Mouse (Mus musculus) hematopoietic stem cell, adult 5-6 weeks (primary cell): Measurements from ENCODE around the gene Zbtb20. TPM values are rescaled to one million over a fixed set of nuclear protein-coding genes. Genes with fewer than 3 reads are reported as not detected.

ENCODE experiments used
- ATAC-seq, 2 experiments: fragments of 125-278 bp in 1 of 2; replicated peaks in 1 of 2; 2 replicates each; pipeline ENCODE4 v1.8.0; 2016 to 2017; ENCODE audit warnings: inconsistent platforms in 2 of 2, mild to moderate bottlenecking in 2 of 2, moderate number of reproducible peaks in 2 of 2, low read depth in 1 of 2, moderate TSS enrichment in 1 of 2; ENCODE audit not compliant: low FRiP score in 2 of 2, poor library complexity in 2 of 2, severe bottlenecking in 2 of 2, insufficient read depth in 1 of 2, low TSS enrichment in 1 of 2
- total RNA-seq: library from RNA; stranded (forward); fragments of 172-1452, 232-1000 nt; gene quantifications from 2 replicates; pipeline ENCODE4 v1.2.3, GENCODE M21; 2017

The Zbtb20 gene
- total RNA-seq, 1 experiment from 2014 or later = 34.1 TPM

- no peak for ATAC-seq
These were observed 715.2 kb downstream of the Zbtb20 start for GRCm38 (mm10) chr16:43590704-43591493.

DNA sequence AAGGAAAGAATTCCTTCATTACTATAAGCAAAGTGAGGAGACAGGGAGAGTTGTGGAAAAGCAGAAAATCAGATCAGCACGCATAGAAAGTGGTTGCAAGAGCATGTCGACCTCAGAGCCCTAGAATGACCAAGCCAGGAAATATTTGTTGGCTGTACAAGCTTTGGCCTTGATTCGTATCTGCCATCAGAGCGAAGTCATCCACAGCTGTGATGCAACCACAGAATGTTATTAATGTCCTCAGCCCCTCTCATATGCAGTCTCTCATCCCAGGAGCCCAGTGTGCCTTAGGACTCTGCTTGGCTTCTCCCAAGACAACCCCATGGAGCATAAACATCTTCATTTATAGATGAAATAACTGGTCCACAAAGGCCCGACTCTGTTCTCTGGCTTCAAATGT lies 716.4 kb downstream of the Zbtb20 start:
- ATAC-seq = no peak

- no peak; a peak in 2 of 4 replicates for ATAC-seq
These were observed 717.1 kb downstream of the Zbtb20 start for GRCm38 (mm10) chr16:43592801-43593200.

GRCm38 (mm10) chr16:43597375-43598060 lies 721.8 kb downstream of the Zbtb20 start:
- ATAC-seq = no peak

DNA sequence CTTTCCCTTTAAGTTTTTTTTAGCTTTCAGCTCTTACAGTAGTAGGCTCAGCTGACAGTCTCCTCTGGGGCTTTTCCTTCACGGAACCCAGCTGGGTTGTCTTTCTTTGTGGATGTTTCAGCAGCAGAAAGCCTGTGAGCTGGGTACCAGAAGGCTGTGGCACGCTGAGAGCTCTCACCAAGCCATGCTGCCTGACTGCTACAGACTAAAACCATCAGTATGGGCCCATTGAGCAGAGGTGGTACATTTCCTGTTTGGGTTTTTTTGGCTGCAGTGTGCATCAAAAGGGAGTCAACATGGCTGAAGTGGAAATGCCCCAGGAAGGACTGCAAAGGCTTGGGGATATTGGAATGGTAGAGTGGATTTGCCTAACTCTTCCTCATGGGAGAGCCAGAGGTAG lies 724.0 kb downstream of the Zbtb20 start:
- ATAC-seq = no peak

- no peak for ATAC-seq
These were observed 726.9 kb downstream of the Zbtb20 start for GRCm38 (mm10) chr16:43602573-43602972.

DNA sequence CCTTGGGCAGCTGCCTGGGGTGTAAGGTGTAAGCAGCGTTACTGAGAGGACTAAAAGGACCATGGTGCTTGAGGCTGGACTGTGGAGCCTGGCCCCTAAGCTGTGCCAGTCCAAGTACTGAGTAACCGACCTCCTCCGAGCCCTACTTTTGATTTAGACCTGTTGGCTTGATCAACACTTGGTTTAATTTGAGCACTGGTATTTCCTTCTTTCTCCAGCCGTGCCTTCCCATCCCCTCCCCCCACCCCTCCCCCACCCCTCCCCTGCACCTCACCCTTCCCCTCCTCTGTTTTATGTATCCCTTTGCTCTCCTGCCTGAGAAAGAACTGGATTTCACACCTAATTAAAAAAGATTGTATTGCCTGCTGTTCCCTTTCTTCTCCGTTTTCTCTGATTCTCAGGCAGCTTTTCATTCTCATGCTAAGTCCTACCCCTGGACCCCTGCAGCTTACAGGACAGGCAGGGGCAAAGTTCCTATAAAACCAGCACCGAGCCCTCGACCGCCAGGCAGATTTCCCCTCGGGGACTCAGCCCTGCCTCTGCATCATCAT lies 728.0 kb downstream of the Zbtb20 start:
- no peak for ATAC-seq

- ATAC-seq = no peak
These were observed 728.8 kb downstream of the Zbtb20 start for GRCm38 (mm10) chr16:43604399-43605013.

GRCm38 (mm10) chr16:43607086-43607485 lies 731.4 kb downstream of the Zbtb20 start:
- ATAC-seq = no peak

- no peak for ATAC-seq
These were observed 732.4 kb downstream of the Zbtb20 start for GRCm38 (mm10) chr16:43608066-43608465.

GRCm38 (mm10) chr16:43610375-43610774 lies 734.7 kb downstream of the Zbtb20 start:
- no peak for ATAC-seq

- ATAC-seq = no peak
These were observed 740.7 kb downstream of the Zbtb20 start for GRCm38 (mm10) chr16:43616348-43616747.

GRCm38 (mm10) chr16:43617346-43617745 lies 741.7 kb downstream of the Zbtb20 start:
- no peak for ATAC-seq

- no peak for ATAC-seq
These were observed 742.6 kb downstream of the Zbtb20 start for GRCm38 (mm10) chr16:43618286-43618685.

DNA sequence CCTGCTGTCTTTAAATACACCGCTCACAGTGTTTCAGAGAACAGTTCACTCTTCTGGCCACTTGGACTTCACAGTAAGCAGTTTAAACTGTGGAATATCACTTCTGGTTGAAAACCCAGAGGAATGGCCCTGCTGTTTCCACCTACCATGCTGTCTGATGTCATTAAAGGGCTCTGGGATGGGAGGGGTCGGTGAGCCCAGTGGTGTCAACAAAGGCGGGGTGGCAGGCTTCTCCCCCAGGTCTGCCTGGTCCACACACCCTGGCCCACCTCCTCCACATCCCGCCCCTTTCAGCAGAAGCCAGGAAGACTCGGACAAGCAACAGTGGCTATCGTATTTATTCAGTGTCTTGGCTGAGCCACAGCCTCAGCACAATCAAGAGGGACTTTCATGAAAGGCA lies 743.6 kb downstream of the Zbtb20 start:
- no peak for ATAC-seq

GRCm38 (mm10) chr16:43620359-43620758 lies 744.7 kb downstream of the Zbtb20 start:
- no peak for ATAC-seq

- no peak for ATAC-seq
These were observed 747.8 kb downstream of the Zbtb20 start for GRCm38 (mm10) chr16:43623315-43624000.
